Mouse (Mus musculus): Measurements from ENCODE around the gene Ipo9. TPM values are rescaled to one million over a fixed set of nuclear protein-coding genes. Genes with fewer than 3 reads are reported as not detected.
A peak's percentile ranks its signal among the peaks of the same experiment; 100 is the strongest.

Gene Ipo9
- polyA plus RNA-seq, 2 experiments = 19.4 to 26.6 TPM

DNA sequence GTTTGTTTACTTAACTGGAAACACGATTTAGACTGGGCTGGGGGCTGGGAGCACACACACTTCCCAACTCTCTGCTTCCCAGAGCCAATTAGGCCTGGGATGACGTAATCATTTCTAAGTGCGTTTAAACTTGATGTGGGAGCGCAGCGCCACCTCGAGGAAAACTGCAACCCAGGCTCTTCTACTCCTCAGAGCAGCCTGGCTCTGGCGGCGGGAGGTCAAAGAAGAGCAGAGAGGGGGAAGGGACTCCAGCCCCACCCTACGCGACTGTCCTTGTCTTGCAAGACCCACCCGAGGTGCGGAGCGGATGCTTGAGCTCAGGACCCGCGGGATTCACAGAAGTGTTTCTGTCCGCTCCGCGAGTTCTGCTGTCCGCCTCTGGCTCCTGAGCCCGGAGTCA, 62.1 kb downstream of the Ipo9 start:
- 1% methylated on average over 20 of the region's 20 CpGs for WGBS (ENCODE audit: insufficient replicate concordance)
- TF ChIP-seq CTCF (IDR thresholded peaks at IDR 0.05; ENCODE audit: low read depth) = peak; percentile 78
- TF ChIP-seq EP300 (IDR thresholded peaks at IDR 0.05; ENCODE audit: low read depth) = no peak
- Histone ChIP-seq H3K4me1 (replicated peaks; ENCODE audit: control insufficient read depth in 2 of 2, insufficient read depth in 2 of 2, low read length in 1 of 2) (no peaks in the 10 kb centered on the region), H3K36me3 (replicated peaks; ENCODE audit: control insufficient read depth, insufficient read depth, low read depth) (no peaks in the 10 kb centered on the region), H3K27me3 (ENCODE audit: control insufficient read depth, insufficient read depth, low read length) (no peaks in the 10 kb centered on the region), H3K4me3 (ENCODE audit: insufficient read depth in 1 of 2, low read depth in 2 of 2, low read length in 2 of 2) (peak overlapping the region; percentile 18 to 30), H3K9ac (replicated peaks) (no peak overlapping the region), H3K27ac (no peak overlapping the region), H3K9me3 (ENCODE audit: control insufficient read depth, low read length) (no peaks in the 10 kb centered on the region), H3K4me2 (ENCODE audit: low read depth) (peak overlapping the region; percentile 64)
- peak; percentile 36 to 57 (median 38) for DNase-seq (ENCODE audit: low read depth in 3 of 3, low spot score in 3 of 3)
- peak; percentile 31; the same call in 1 of the 2 replicates for ATAC-seq (ENCODE audit: insufficient read depth)

- Histone ChIP-seq H3K27ac (no peak overlapping the region), H3K9ac (replicated peaks) (no peak overlapping the region), H3K4me3 (ENCODE audit: insufficient read depth in 1 of 2, low read depth in 2 of 2, low read length in 2 of 2) (no peak overlapping the region), H3K4me1 (replicated peaks; ENCODE audit: control insufficient read depth in 2 of 2, insufficient read depth in 2 of 2, low read length in 1 of 2) (no peaks in the 10 kb centered on the region), H3K4me2 (ENCODE audit: low read depth) (no peak overlapping the region), H3K27me3 (ENCODE audit: control insufficient read depth, insufficient read depth, low read length) (no peaks in the 10 kb centered on the region), H3K9me3 (ENCODE audit: control insufficient read depth, low read length) (no peaks in the 10 kb centered on the region), H3K36me3 (replicated peaks; ENCODE audit: control insufficient read depth, insufficient read depth, low read depth) (no peaks in the 10 kb centered on the region)
- DNase-seq (ENCODE audit: low read depth in 3 of 3, low spot score in 3 of 3) (no peak), ATAC-seq (ENCODE audit: insufficient read depth) (no peak)
- 51% methylated on average over 8 of the region's 8 CpGs for WGBS (ENCODE audit: insufficient replicate concordance)
- TF ChIP-seq CTCF (IDR thresholded peaks at IDR 0.05; ENCODE audit: low read depth) = no peak
- no peak for TF ChIP-seq EP300 (IDR thresholded peaks at IDR 0.05; ENCODE audit: low read depth)
Measured at GRCm38 (mm10) chr1:135367595-135367994, 62.7 kb downstream of the Ipo9 start.

DNA sequence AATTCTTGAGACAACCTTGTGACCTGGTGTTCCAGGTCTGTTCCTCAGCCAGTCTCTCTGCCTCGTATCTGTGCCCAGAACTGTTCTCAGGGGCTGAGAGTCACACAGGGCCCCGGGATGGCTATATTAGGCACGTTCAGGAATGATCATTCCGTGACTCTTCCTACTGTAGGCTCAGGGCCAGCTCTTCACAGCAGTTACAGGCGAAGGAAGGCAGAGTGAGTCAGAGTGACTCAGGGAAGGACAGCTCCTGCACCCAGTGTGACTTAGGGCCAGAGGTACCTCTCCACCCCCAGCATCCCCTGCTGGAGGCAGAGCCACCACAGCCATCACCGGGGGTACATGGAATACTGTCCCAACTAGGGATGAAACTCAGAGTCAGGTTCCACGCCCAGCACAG, 63.3 kb downstream of the Ipo9 start:
- H3K4me2 ChIP-seq (ENCODE audit: low read depth) = no peak overlapping the region
- TF ChIP-seq CTCF (IDR thresholded peaks at IDR 0.05; ENCODE audit: low read depth) = no peak
- H3K9me3 ChIP-seq (ENCODE audit: control insufficient read depth, low read length) = no peaks in the 10 kb centered on the region
- DNase-seq (ENCODE audit: low read depth in 3 of 3, low spot score in 3 of 3) (no peak), ATAC-seq (ENCODE audit: insufficient read depth) (no peak)
- H3K4me1 ChIP-seq (replicated peaks; ENCODE audit: control insufficient read depth in 2 of 2, insufficient read depth in 2 of 2, low read length in 1 of 2) = no peaks in the 10 kb centered on the region
- no peak overlapping the region for H3K27ac ChIP-seq
- H3K4me3 ChIP-seq (ENCODE audit: insufficient read depth in 1 of 2, low read depth in 2 of 2, low read length in 2 of 2) = no peak overlapping the region
- H3K27me3 ChIP-seq (ENCODE audit: control insufficient read depth, insufficient read depth, low read length) = no peaks in the 10 kb centered on the region
- no peak overlapping the region for H3K9ac ChIP-seq (replicated peaks)
- WGBS (ENCODE audit: insufficient replicate concordance) = 60% methylated on average over 7 of the region's 7 CpGs
- H3K36me3 ChIP-seq (replicated peaks; ENCODE audit: control insufficient read depth, insufficient read depth, low read depth) = no peaks in the 10 kb centered on the region

DNA sequence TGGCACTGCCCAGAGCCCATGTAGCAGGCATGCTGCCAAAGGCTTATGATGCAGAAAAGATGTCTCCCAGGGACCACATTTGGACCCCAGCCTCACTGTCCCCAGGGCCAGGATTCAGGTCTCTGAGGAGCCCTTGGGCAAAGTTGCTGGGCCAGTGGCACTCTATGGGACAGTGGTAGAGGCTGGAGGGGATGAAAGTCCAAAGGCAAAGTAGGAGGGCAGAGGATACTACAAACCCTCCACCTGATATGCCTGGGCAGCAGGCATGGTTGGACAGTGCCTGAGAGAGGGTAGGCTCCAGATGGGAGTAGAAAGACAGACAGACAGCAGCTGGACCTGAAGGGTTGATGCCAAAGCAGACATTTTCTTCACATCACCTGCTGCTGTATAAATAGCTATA, 63.9 kb downstream of the Ipo9 start:
- no peak for DNase-seq (ENCODE audit: low read depth in 3 of 3, low spot score in 3 of 3)
- Histone ChIP-seq H3K27ac (no peak overlapping the region), H3K9ac (replicated peaks) (no peak overlapping the region), H3K27me3 (ENCODE audit: control insufficient read depth, insufficient read depth, low read length) (no peaks in the 10 kb centered on the region), H3K36me3 (replicated peaks; ENCODE audit: control insufficient read depth, insufficient read depth, low read depth) (no peaks in the 10 kb centered on the region), H3K9me3 (ENCODE audit: control insufficient read depth, low read length) (no peaks in the 10 kb centered on the region), H3K4me3 (ENCODE audit: insufficient read depth in 1 of 2, low read depth in 2 of 2, low read length in 2 of 2) (no peak overlapping the region), H3K4me2 (ENCODE audit: low read depth) (no peak overlapping the region), H3K4me1 (replicated peaks; ENCODE audit: control insufficient read depth in 2 of 2, insufficient read depth in 2 of 2, low read length in 1 of 2) (no peaks in the 10 kb centered on the region)
- no peak for TF ChIP-seq CTCF (IDR thresholded peaks at IDR 0.05; ENCODE audit: low read depth)
- no peak for TF ChIP-seq EP300 (IDR thresholded peaks at IDR 0.05; ENCODE audit: low read depth)
- ATAC-seq (ENCODE audit: insufficient read depth) = no peak

GRCm38 (mm10) chr1:135363446-135363845, 66.9 kb downstream of the Ipo9 start:
- Histone ChIP-seq H3K27me3 (ENCODE audit: control insufficient read depth, insufficient read depth, low read length) (no peaks in the 10 kb centered on the region), H3K4me3 (ENCODE audit: insufficient read depth in 1 of 2, low read depth in 2 of 2, low read length in 2 of 2) (no peak overlapping the region), H3K9me3 (ENCODE audit: control insufficient read depth, low read length) (no peaks in the 10 kb centered on the region), H3K4me1 (replicated peaks; ENCODE audit: control insufficient read depth in 2 of 2, insufficient read depth in 2 of 2, low read length in 1 of 2) (no peaks in the 10 kb centered on the region), H3K27ac (no peak overlapping the region), H3K4me2 (ENCODE audit: low read depth) (no peak overlapping the region), H3K36me3 (replicated peaks; ENCODE audit: control insufficient read depth, insufficient read depth, low read depth) (no peaks in the 10 kb centered on the region), H3K9ac (replicated peaks) (no peak overlapping the region)
- ATAC-seq (ENCODE audit: insufficient read depth) = no peak
- TF ChIP-seq CTCF (IDR thresholded peaks at IDR 0.05; ENCODE audit: low read depth) = no peak
- TF ChIP-seq EP300 (IDR thresholded peaks at IDR 0.05; ENCODE audit: low read depth) = no peak
- WGBS (ENCODE audit: insufficient replicate concordance) = 64% methylated on average over 8 of the region's 8 CpGs
- DNase-seq (ENCODE audit: low read depth in 3 of 3, low spot score in 3 of 3) = no peak

- H3K4me3 ChIP-seq (ENCODE audit: insufficient read depth in 1 of 2, low read depth in 2 of 2, low read length in 2 of 2) = no peak overlapping the region
- H3K4me1 ChIP-seq (replicated peaks; ENCODE audit: control insufficient read depth in 2 of 2, insufficient read depth in 2 of 2, low read length in 1 of 2) = no peaks in the 10 kb centered on the region
- no peaks in the 10 kb centered on the region for H3K36me3 ChIP-seq (replicated peaks; ENCODE audit: control insufficient read depth, insufficient read depth, low read depth)
- no peak overlapping the region for H3K27ac ChIP-seq
- ATAC-seq (ENCODE audit: insufficient read depth) = no peak
- no peak for TF ChIP-seq EP300 (IDR thresholded peaks at IDR 0.05; ENCODE audit: low read depth)
- TF ChIP-seq CTCF (IDR thresholded peaks at IDR 0.05; ENCODE audit: low read depth) = peak; percentile 8; the same call in 1 of the 2 replicates
- no peak overlapping the region for H3K9ac ChIP-seq (replicated peaks)
- H3K27me3 ChIP-seq (ENCODE audit: control insufficient read depth, insufficient read depth, low read length) = no peaks in the 10 kb centered on the region
- H3K4me2 ChIP-seq (ENCODE audit: low read depth) = no peak overlapping the region
- H3K9me3 ChIP-seq (ENCODE audit: control insufficient read depth, low read length) = no peaks in the 10 kb centered on the region
- DNase-seq (ENCODE audit: low read depth in 3 of 3, low spot score in 3 of 3) = no peak
Measured at GRCm38 (mm10) chr1:135362115-135362514, 68.2 kb downstream of the Ipo9 start.

All from liver, embryonic 14.5 days (tissue).